Mouse (Mus musculus): Measurements from ENCODE around the gene Ankrd17. TPM values are rescaled to one million over a fixed set of nuclear protein-coding genes. Genes with fewer than 3 reads are reported as not detected.

Gene Ankrd17
- polyA plus RNA-seq, 1 experiment from 2014 or later, result 79.5 TPM

- ChIA-PET CTCF (no interaction called here), POLR2A (no interaction called here)
- DNase-seq (ENCODE audit: low read depth, low spot score), result no peak
- H3K27me3 ChIP-seq, result no peaks in the 10 kb centered on the region
- TF ChIP-seq CTCF (IDR thresholded peaks at IDR 0.05), result no peak
- no peak for ATAC-seq
- in situ Hi-C loops (cut with MboI; ENCODE audit: low pct_unique_long_range_greater_than_20kb), result no loop called here
Observed at GRCm38 (mm10) chr5:90226696-90227095, 139.7 kb downstream of the Ankrd17 start.

- no peak for DNase-seq (ENCODE audit: low read depth, low spot score)
- no peak for ATAC-seq
- no peak for TF ChIP-seq CTCF (IDR thresholded peaks at IDR 0.05)
- ChIA-PET POLR2A (no interaction called here), CTCF (interaction anchor here (0.7 to 1.1 kb wide), 2 partner anchors 11 to 104 kb away, joined by 3 read pairs; no protein-coding TSS in a partner anchor)
- no peaks in the 10 kb centered on the region for H3K27me3 ChIP-seq
- in situ Hi-C loops (cut with MboI; ENCODE audit: low pct_unique_long_range_greater_than_20kb), result loop anchor here (5.0 kb wide), 1 partner anchor 143 kb away; the partner anchor contains the start of genes Ankrd17 and Gm9958
Observed at GRCm38 (mm10) chr5:90224730-90225129, 141.6 kb downstream of the Ankrd17 start.

- ATAC-seq, result peak; percentile 94
- in situ Hi-C loops (cut with MboI; ENCODE audit: low pct_unique_long_range_greater_than_20kb), result loop anchor here (5.0 kb wide), 1 partner anchor 144 kb away; the partner anchor contains the start of genes Ankrd17 and Gm9958
- no peaks in the 10 kb centered on the region for H3K27me3 ChIP-seq
- peak; percentile 99 for DNase-seq (ENCODE audit: low read depth, low spot score)
- ChIA-PET CTCF (no interaction called here), POLR2A (no interaction called here)
- no peak for TF ChIP-seq CTCF (IDR thresholded peaks at IDR 0.05)
Observed at GRCm38 (mm10) chr5:90223534-90224381, 142.6 kb downstream of the Ankrd17 start, which contains the start of gene Cox18. TSS of gene Cox18 (minus strand) at chr5:90224001.

GRCm38 (mm10) chr5:90222937-90223336 is 143.4 kb downstream of the Ankrd17 start:
- no peaks in the 10 kb centered on the region for H3K27me3 ChIP-seq
- no peak for DNase-seq (ENCODE audit: low read depth, low spot score)
- ChIA-PET CTCF (no interaction called here), POLR2A (no interaction called here)
- no peak for TF ChIP-seq CTCF (IDR thresholded peaks at IDR 0.05)
- no peak for ATAC-seq
- in situ Hi-C loops (cut with MboI; ENCODE audit: low pct_unique_long_range_greater_than_20kb), result loop anchor here (5.0 kb wide), 1 partner anchor 144 kb away; the partner anchor contains the start of genes Ankrd17 and Gm9958

- TF ChIP-seq CTCF (IDR thresholded peaks at IDR 0.05), result no peak
- ChIA-PET POLR2A (no interaction called here), CTCF (interaction anchor here (1.2 to 2.4 kb wide), 2 partner anchors 14 to 149 kb away, joined by 3 to 10 read pairs; partner anchors contain the start of gene Gm9958)
- no peaks in the 10 kb centered on the region for H3K27me3 ChIP-seq
- in situ Hi-C loops (cut with MboI; ENCODE audit: low pct_unique_long_range_greater_than_20kb), result no loop called here
- DNase-seq (ENCODE audit: low read depth, low spot score), result no peak
- ATAC-seq, result no peak
Observed at GRCm38 (mm10) chr5:90217791-90218190, 148.6 kb downstream of the Ankrd17 start.

GRCm38 (mm10) chr5:90217226-90217625 is 149.2 kb downstream of the Ankrd17 start:
- in situ Hi-C loops (cut with MboI; ENCODE audit: low pct_unique_long_range_greater_than_20kb), result no loop called here
- ATAC-seq (no peak), DNase-seq (ENCODE audit: low read depth, low spot score) (no peak)
- TF ChIP-seq CTCF (IDR thresholded peaks at IDR 0.05), result no peak
- ChIA-PET POLR2A (no interaction called here), CTCF (interaction anchor here (1.2 to 2.4 kb wide), 2 partner anchors 14 to 150 kb away, joined by 3 to 10 read pairs; partner anchors contain the start of gene Gm9958)
- H3K27me3 ChIP-seq, result no peaks in the 10 kb centered on the region

GRCm38 (mm10) chr5:90213356-90213755 is 153.0 kb downstream of the Ankrd17 start:
- no peak for ATAC-seq

GRCm38 (mm10) chr5:90203168-90203567 is 163.2 kb downstream of the Ankrd17 start:
- ATAC-seq, result no peak
- ChIA-PET CTCF (interaction anchor here (0.8 to 3.5 kb wide), 18 partner anchors 10 to 450 kb away, joined by 3 to 29 read pairs (median 4); no protein-coding TSS in a partner anchor), POLR2A (no interaction called here)
- in situ Hi-C loops (cut with MboI; ENCODE audit: low pct_unique_long_range_greater_than_20kb), result loop anchor here (5.0 to 10.0 kb wide), 3 partner anchors 294 to 449 kb away; no protein-coding TSS in a partner anchor
- DNase-seq (ENCODE audit: low read depth, low spot score), result no peak
- H3K27me3 ChIP-seq, result peaks cover 6% of the 10 kb centered on the region
- TF ChIP-seq CTCF (IDR thresholded peaks at IDR 0.05), result peak; percentile 68

More at GRCm38 (mm10) chr5:90213356-90213755, 153.0 kb downstream of the Ankrd17 start:
- no peak for TF ChIP-seq CTCF (IDR thresholded peaks at IDR 0.05)
- H3K27me3 ChIP-seq, result no peaks in the 10 kb centered on the region
- DNase-seq (ENCODE audit: low read depth, low spot score), result no peak
- ChIA-PET POLR2A (interaction anchor here (1.0 kb wide), 1 partner anchor 710 kb away, joined by 3 read pairs; no protein-coding TSS in a partner anchor), CTCF (interaction anchor here (1.2 to 1.5 kb wide), 2 partner anchors 10 to 150 kb away, joined by 3 to 7 read pairs; no protein-coding TSS in a partner anchor)
- in situ Hi-C loops (cut with MboI; ENCODE audit: low pct_unique_long_range_greater_than_20kb), result no loop called here

GRCm38 (mm10) chr5:90202447-90203117 is 163.8 kb downstream of the Ankrd17 start:
- DNase-seq (ENCODE audit: low read depth, low spot score), result no peak
- no peak for TF ChIP-seq CTCF (IDR thresholded peaks at IDR 0.05)
- no peak for ATAC-seq
- in situ Hi-C loops (cut with MboI; ENCODE audit: low pct_unique_long_range_greater_than_20kb), result loop anchor here (5.0 to 10.0 kb wide), 3 partner anchors 295 to 450 kb away; no protein-coding TSS in a partner anchor
- ChIA-PET CTCF (interaction anchor here (0.8 to 3.5 kb wide), 15 partner anchors 11 to 451 kb away, joined by 3 to 29 read pairs (median 3); no protein-coding TSS in a partner anchor), POLR2A (no interaction called here)
- peaks cover 6% of the 10 kb centered on the region for H3K27me3 ChIP-seq

Data from Patski (cell line).